Mouse (Mus musculus) lung, postnatal 0 days (tissue): ENCODE measurements at regions not wholly inside any gene's neighbourhood (a gene's known extent, or its start where the extent isn't known, plus 50 kb on each side); places are given as distances from the start of the nearest gene placed in this dataset.

ENCODE experiments used
- ATAC-seq: fragments of 200-750 bp; cut with Nextera tagmentation; 2 replicates; pipeline ENCODE4 v1.8.0; 2017; ENCODE audit warnings: moderate library complexity
- DNase-seq: peaks from one replicate; pipeline ENCODE4 v3.0.0-alpha.2; 2016; ENCODE audit warnings: low spot score
- H3K27ac ChIP-seq: fragments of 300-500 bp; sonication (generic); 2 replicates; pipeline ENCODE4 v1.5.1; 2014; ENCODE audit warnings: antibody characterized with exemption, mild to moderate bottlenecking, low read length, mixed read lengths
- H3K27me3 ChIP-seq: fragments of 300-500 bp; sonication (generic); replicated peaks from 2 replicates; pipeline ENCODE4 v1.6.1; 2014; ENCODE audit warnings: low read length, mixed read lengths; ENCODE audit not compliant: insufficient read depth
- H3K36me3 ChIP-seq: fragments of 300-500 bp; sonication (generic); 2 replicates; pipeline ENCODE4 v1.6.1; 2014; ENCODE audit warnings: low read length, mixed read lengths; ENCODE audit not compliant: insufficient read depth
- H3K4me1 ChIP-seq: fragments of 300-500 bp; sonication (generic); 2 replicates; pipeline ENCODE4 v1.6.1; 2014; ENCODE audit warnings: antibody characterized with exemption, low read depth, low read length, mixed read lengths; ENCODE audit not compliant: insufficient read depth
- H3K4me2 ChIP-seq: fragments of 300-500 bp; sonication (generic); replicated peaks from 2 replicates; pipeline ENCODE4 v1.6.1; 2014; ENCODE audit warnings: low read depth, mild to moderate bottlenecking, low read length, moderate library complexity, mixed read lengths
- H3K4me3 ChIP-seq: fragments of 300-500 bp; sonication (generic); 2 replicates; pipeline ENCODE4 v1.5.1; 2014; ENCODE audit warnings: low read depth, low read length
- H3K9ac ChIP-seq: fragments of 300-500 bp; sonication (generic); replicated peaks from 2 replicates; pipeline ENCODE4 v1.6.1; 2014; ENCODE audit warnings: low read depth, mild to moderate bottlenecking
- H3K9me3 ChIP-seq: fragments of 300-500 bp; sonication (generic); 2 replicates; pipeline ENCODE4 v1.6.1; 2016; ENCODE audit warnings: low read length, mixed read lengths
- CTCF ChIP-seq: IDR thresholded peaks from 2 replicates; pipeline ENCODE4 v1.5.1; 2016; ENCODE audit warnings: antibody characterized with exemption, mild to moderate bottlenecking
- EP300 ChIP-seq: IDR thresholded peaks from 2 replicates; pipeline ENCODE4 v1.6.1; 2016; ENCODE audit warnings: antibody characterized with exemption, mild to moderate bottlenecking, control low read depth
- WGBS: fragments of 180-500 bp; shearing (Covaris S2); extraction: QIAGEN DNeasy Blood & Tissue Kit; methylation state at CpG from one replicate; pipeline ENCODE4 v1.1.7; 2014; 5-methylcytosine and 5-hydroxymethylcytosine counted together

- ATAC-seq = no peak
- TF ChIP-seq EP300 = no peak
- TF ChIP-seq CTCF = no peak
- no peak overlapping the region for H3K4me2 ChIP-seq
- no peaks in the 10 kb centered on the region for H3K9me3 ChIP-seq
- H3K27me3 ChIP-seq = no peaks in the 10 kb centered on the region
- no peak overlapping the region for H3K4me3 ChIP-seq
- no peak overlapping the region for H3K27ac ChIP-seq
- DNase-seq = no peak
- no peaks in the 10 kb centered on the region for H3K36me3 ChIP-seq
- H3K4me1 ChIP-seq = no peaks in the 10 kb centered on the region
- 40% methylated on average over 2 of the region's 2 CpGs for WGBS
- no peak overlapping the region for H3K9ac ChIP-seq
These were observed 428.5 kb downstream of the Etnk1 start for GRCm38 (mm10) chr6:143595486-143595885.

GRCm38 (mm10) chr6:143597414-143597813 lies 430.4 kb downstream of the Etnk1 start:
- no peak overlapping the region for H3K9ac ChIP-seq
- no peak overlapping the region for H3K27ac ChIP-seq
- TF ChIP-seq CTCF = no peak
- no peak for TF ChIP-seq EP300
- H3K27me3 ChIP-seq = no peaks in the 10 kb centered on the region
- no peak overlapping the region for H3K4me2 ChIP-seq
- ATAC-seq = no peak
- no peak overlapping the region for H3K4me3 ChIP-seq
- no peaks in the 10 kb centered on the region for H3K9me3 ChIP-seq
- 79% methylated on average over 3 of the region's 3 CpGs for WGBS
- H3K4me1 ChIP-seq = no peaks in the 10 kb centered on the region
- H3K36me3 ChIP-seq = no peaks in the 10 kb centered on the region
- DNase-seq = no peak

- H3K27ac ChIP-seq = no peak overlapping the region
- H3K36me3 ChIP-seq = no peaks in the 10 kb centered on the region
- DNase-seq (no peak), ATAC-seq (no peak)
- H3K9ac ChIP-seq = no peak overlapping the region
- H3K4me3 ChIP-seq = no peak overlapping the region
- no peak for TF ChIP-seq CTCF
- no peak for TF ChIP-seq EP300
- no peak overlapping the region for H3K4me2 ChIP-seq
- H3K4me1 ChIP-seq = no peaks in the 10 kb centered on the region
- no peaks in the 10 kb centered on the region for H3K27me3 ChIP-seq
- 54% methylated on average over 4 of the region's 4 CpGs for WGBS
- no peaks in the 10 kb centered on the region for H3K9me3 ChIP-seq
These were observed 431.9 kb downstream of the Etnk1 start for GRCm38 (mm10) chr6:143598916-143599315.

GRCm38 (mm10) chr6:143609100-143609499 lies 442.1 kb downstream of the Etnk1 start:
- H3K9ac ChIP-seq = no peak overlapping the region
- H3K4me2 ChIP-seq = no peak overlapping the region
- H3K9me3 ChIP-seq = no peaks in the 10 kb centered on the region
- ATAC-seq (no peak), DNase-seq (peak; percentile 65)
- WGBS = 91% methylated on average over 1 of the region's 1 CpGs
- H3K4me1 ChIP-seq = peaks cover 3% of the 10 kb centered on the region; the same call in 1 of the 2 replicates
- H3K36me3 ChIP-seq = no peaks in the 10 kb centered on the region
- TF ChIP-seq EP300 (no peak), CTCF (peak; percentile 81)
- H3K27ac ChIP-seq = no peak overlapping the region
- H3K4me3 ChIP-seq = no peak overlapping the region
- H3K27me3 ChIP-seq = no peaks in the 10 kb centered on the region

- Histone ChIP-seq H3K9me3 (no peaks in the 10 kb centered on the region), H3K36me3 (no peaks in the 10 kb centered on the region), H3K4me3 (no peak overlapping the region), H3K27ac (no peak overlapping the region), H3K4me1 (peaks cover 3% of the 10 kb centered on the region; the same call in 1 of the 2 replicates), H3K27me3 (no peaks in the 10 kb centered on the region), H3K9ac (no peak overlapping the region), H3K4me2 (no peak overlapping the region)
- TF ChIP-seq CTCF (no peak), EP300 (no peak)
- WGBS = 63% methylated on average over 10 of the region's 10 CpGs
- DNase-seq = no peak
- peak; percentile 8; the same call in 1 of the 2 replicates for ATAC-seq
These were observed 445.9 kb downstream of the Etnk1 start for GRCm38 (mm10) chr6:143612966-143613365.

GRCm38 (mm10) chr6:143614431-143614987 lies 447.5 kb downstream of the Etnk1 start:
- Histone ChIP-seq H3K4me3 (no peak overlapping the region), H3K4me1 (no peaks in the 10 kb centered on the region), H3K4me2 (no peak overlapping the region), H3K27me3 (no peaks in the 10 kb centered on the region), H3K9ac (no peak overlapping the region), H3K9me3 (no peaks in the 10 kb centered on the region), H3K27ac (no peak overlapping the region), H3K36me3 (no peaks in the 10 kb centered on the region)
- DNase-seq (no peak), ATAC-seq (no peak)
- TF ChIP-seq CTCF (no peak), EP300 (no peak)
- WGBS = 69% methylated on average over 11 of the region's 11 CpGs

GRCm38 (mm10) chr6:143615361-143615760 lies 448.3 kb downstream of the Etnk1 start:
- Histone ChIP-seq H3K4me3 (no peak overlapping the region), H3K9me3 (no peaks in the 10 kb centered on the region), H3K36me3 (no peaks in the 10 kb centered on the region), H3K27me3 (no peaks in the 10 kb centered on the region), H3K9ac (no peak overlapping the region), H3K27ac (no peak overlapping the region), H3K4me2 (no peak overlapping the region), H3K4me1 (no peaks in the 10 kb centered on the region)
- ATAC-seq = no peak
- 73% methylated on average over 8 of the region's 8 CpGs for WGBS
- TF ChIP-seq EP300 (no peak), CTCF (no peak)
- DNase-seq = no peak
